Mouse (Mus musculus): ENCODE measurements at regions not wholly inside any gene's neighbourhood (a gene's known extent, or its start where the extent isn't known, plus 50 kb on each side); places are given as distances from the start of the nearest gene placed in this dataset.
A peak's percentile ranks its signal among the peaks of the same experiment; 100 is the strongest.
"Not testable (repeated sequence)": the region's sequence is repeated elsewhere in the genome, so short reads cannot be mapped to it uniquely, and the experiment has no call there.

DNA sequence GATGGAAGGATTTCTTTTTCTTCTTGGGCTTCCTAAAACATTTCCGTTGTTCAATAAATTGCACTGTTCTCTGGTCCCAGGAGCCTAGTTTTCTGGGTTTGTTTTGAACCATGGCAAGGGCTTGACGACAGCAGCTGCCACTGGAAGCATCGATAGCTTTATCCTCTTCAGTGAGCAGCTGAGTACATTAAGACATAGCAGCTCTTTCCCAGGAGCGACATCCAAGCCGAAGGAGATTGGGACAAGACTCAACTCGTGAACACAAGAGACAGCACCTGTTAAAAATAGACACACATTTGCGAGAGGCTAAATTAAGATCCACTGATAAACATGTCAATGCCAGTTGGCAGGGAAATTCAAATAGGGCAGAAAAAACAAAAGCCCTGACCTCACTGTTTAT lies 194.7 kb upstream of the Rhobtb1 start:
- DNase-seq (ENCODE audit: low read depth, low spot score) = no peak

DNA sequence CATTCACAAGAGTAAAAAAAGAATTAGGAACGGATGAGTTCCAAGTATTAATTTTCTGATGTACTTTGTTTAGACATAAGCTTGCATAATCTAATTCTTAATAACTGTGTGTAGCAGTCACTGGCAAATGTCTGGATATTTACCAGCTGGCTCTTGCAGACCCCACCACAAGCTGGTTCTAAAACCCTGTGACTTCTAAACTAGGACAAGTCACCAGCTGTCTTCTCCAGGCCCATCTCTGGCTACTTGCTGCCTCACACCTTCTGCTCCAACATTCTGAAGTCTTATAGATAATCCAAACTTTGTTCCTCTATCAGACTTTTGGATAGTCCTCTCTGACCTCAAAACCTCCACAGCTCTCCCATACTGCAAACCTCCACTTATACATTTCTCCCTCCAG lies 189.9 kb upstream of the Rhobtb1 start:
- no peak for DNase-seq (ENCODE audit: low read depth, low spot score)

DNA sequence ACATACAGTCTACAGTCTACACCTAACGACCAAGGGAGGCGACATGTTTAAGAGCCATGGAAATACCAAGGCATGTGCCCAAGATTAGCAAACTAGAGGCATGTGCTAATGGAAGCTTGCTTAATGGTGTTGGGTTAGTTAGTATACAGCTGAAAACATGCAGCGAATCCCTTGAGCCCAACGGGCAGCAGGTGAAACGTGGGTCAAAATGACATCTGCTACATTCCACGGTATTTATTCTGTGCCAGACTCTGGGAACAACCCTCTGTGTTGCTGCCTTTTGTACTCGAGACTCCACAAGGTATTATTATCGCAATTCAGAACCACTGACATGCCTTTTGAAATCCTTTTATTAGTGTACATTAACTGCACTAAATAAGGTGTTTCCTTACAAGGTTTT lies 188.1 kb upstream of the Rhobtb1 start:
- DNase-seq (ENCODE audit: low read depth, low spot score) = no peak

GRCm38 (mm10) chr10:68965271-68965670 lies 186.0 kb upstream of the Rhobtb1 start:
- DNase-seq (ENCODE audit: low read depth, low spot score) = no peak

DNA sequence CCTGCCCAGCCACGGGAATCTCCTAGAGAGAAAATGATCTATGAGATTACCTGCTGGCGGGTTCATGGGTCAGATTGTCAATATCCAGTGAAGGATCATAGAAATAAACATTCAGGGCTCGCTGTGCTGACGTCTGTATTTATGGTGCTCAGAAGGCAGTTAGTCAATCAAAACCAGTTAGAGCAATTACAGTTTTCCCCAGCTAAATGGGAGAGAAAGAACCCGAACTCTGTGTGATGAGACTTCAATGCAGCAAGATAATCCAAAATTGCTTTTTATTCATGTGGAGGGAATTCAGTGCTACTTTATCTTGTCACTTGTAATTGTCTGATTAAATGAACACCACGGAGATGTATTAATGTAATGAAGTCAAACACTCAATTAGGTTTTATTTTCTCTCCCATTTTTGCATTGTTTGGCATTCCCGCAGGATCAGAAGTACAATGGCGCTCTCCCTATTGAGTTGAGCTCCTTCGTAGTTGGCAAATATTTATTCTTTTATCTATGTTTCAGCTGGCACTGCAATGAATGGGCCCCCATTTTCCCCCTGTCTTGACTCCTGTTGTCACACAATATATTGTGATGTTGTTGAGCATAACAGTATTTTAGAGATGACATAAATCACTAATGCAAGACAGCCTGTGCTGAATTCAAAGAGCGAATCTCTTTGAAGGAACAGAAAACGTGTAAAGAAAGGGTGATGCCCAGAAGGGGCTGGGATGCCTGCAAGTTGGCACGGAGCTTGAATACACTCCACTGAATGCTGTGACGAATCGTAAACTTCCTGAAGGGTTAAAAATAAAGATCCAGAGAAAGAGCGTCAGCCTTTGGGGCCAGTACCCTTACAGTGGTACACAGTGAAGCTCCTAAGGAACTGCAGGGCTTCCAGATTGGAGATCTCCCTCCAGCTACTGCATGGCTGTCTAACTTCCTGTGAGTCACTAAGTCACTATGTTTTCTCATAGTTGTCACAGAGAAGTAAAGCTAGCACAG lies 183.0 kb upstream of the Rhobtb1 start:
- no peak for DNase-seq (ENCODE audit: low read depth, low spot score)

- no peak for DNase-seq (ENCODE audit: low read depth, low spot score)
Measured at GRCm38 (mm10) chr10:68970521-68970920, 180.7 kb upstream of the Rhobtb1 start.

DNA sequence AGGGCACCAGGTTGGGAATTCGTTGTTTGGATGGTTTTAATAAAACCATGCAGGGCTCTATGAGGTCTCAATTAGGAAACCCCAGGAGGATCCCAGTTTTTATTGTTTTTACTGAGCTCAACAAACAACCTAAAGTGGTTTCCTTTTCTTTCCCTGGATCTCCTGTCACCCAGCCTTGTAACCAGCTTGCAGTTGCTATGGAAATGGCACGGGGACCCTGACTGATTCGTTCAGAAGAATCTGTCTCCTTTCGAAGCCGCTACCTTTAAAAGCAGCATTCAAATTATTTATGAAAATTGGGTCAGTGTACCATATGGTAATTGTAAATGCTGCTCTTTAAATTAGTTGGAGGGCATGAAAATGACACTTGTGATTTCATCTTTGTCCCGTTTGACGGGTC lies 176.5 kb upstream of the Rhobtb1 start:
- DNase-seq (ENCODE audit: low read depth, low spot score) = no peak

GRCm38 (mm10) chr10:68976443-68977025 lies 174.7 kb upstream of the Rhobtb1 start:
- DNase-seq (ENCODE audit: low read depth, low spot score) = no peak

DNA sequence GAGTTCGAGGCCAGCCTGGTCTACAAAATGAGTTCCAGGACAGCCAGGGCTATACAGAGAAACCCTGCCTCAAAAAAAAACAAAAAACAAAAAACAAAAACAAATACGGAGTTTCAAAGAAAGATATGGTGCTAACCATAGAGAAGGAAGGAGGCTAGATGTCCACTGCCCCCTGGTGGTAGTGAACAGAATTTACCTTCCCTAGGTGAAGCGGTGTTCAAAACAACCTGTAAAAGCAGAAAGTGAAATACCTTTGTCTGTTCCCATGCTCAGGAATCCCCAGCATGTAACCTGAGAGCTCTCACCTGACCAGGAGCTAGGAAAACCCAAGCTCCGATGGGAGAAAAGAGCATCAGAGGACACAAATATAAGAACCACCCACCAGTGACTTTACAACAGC lies 173.1 kb upstream of the Rhobtb1 start:
- DNase-seq (ENCODE audit: low read depth, low spot score) = no peak

DNA sequence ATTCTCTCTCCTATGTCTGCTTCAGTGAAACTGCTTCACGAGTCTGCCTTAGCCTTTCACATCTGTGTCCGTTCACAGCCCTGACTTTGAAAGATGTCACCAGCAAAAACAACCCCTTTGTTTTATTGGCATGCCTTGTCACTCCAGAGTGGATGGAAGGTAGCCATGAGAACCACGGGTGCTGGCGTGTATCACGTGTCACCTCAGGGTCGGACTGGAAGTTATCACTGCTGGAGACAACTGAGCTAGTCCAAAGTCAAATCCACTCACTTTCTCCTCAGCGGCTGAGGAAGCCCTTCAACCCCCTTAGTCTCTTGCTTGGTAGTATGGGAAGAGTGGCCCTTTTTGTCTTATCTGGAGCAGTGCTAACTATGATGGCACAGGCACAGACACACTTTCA lies 171.3 kb upstream of the Rhobtb1 start:
- no peak for DNase-seq (ENCODE audit: low read depth, low spot score)

DNA sequence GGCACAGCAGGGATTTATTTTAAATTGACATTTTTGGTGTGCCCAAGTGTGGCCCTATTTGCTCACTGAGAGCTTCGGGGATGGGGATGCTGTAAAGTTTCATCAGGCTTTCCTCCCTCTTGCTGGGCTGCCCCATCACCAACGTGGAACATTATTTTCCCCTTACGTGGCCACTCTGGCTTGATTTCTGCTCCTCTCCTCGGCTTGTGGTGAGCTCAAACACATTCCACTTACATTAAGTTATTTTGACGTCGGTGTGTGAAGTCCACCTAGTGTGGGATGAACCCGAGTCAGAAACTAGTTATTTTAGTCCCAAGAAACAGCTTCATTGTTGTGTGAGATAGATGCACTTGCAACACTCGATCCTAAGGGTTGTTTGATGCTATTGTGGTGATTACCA lies 168.9 kb upstream of the Rhobtb1 start:
- no peak for DNase-seq (ENCODE audit: low read depth, low spot score)

GRCm38 (mm10) chr10:68990584-68990983 lies 160.7 kb upstream of the Rhobtb1 start:
- no peak for DNase-seq (ENCODE audit: low read depth, low spot score)

- no peak for DNase-seq (ENCODE audit: low read depth, low spot score)
Measured at GRCm38 (mm10) chr10:68999610-69000009, 151.6 kb upstream of the Rhobtb1 start.

- no peak for DNase-seq (ENCODE audit: low read depth, low spot score)
Measured at GRCm38 (mm10) chr10:69001654-69002435, 149.4 kb upstream of the Rhobtb1 start.

DNA sequence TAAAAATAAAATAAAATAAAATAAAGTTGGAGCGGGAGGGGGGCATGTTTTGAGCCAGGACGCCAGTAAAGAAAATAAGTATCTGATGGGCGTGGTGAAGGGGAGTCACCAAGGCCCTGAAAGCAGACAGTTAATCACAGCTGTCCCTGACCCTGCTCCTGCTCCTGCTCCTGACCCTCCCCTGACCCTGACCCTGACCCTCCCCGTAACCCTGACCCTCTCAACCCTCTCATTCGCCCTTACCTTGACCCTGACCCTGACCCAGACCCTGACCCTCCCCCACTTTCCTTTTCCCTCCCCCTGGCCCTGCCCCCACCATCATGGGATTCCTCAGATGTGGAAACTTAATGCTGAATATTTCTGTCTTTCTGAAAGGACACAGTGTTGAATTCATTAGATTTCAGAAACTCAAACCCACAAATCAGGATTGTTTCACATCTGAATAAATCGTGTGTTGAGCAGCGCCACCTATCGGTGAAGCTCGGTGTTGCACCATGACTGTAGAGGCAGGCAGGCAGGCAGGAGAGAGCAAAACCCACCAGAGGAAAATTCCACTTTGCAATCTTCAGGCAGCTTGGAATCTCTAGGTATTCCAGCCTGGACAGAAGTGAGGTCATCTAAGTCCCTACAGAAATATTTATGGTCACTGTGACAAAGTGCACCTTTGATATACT lies 145.9 kb upstream of the Rhobtb1 start:
- DNase-seq (ENCODE audit: low read depth, low spot score) = peak; percentile 16

DNA sequence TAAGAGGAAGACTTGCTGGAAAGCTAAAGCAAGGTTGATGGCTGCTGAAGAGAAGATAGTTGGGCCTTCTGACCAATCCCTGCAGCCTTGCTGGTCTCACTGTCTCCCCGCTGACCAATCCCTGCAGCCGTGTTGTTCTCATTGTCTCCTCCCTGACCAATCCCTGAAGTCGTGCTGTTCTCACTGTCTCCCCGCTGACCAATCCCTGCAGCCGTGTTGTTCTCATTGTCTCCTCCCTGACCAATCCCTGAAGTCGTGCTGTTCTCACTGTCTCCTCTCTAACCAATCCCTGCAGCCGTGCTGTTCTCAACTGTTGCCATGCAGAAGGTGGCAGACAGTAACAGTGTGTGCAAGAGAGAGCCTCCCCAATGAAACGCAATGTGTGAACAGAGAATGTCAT lies 142.6 kb upstream of the Rhobtb1 start:
- DNase-seq (ENCODE audit: low read depth, low spot score) = peak; percentile 4

DNA sequence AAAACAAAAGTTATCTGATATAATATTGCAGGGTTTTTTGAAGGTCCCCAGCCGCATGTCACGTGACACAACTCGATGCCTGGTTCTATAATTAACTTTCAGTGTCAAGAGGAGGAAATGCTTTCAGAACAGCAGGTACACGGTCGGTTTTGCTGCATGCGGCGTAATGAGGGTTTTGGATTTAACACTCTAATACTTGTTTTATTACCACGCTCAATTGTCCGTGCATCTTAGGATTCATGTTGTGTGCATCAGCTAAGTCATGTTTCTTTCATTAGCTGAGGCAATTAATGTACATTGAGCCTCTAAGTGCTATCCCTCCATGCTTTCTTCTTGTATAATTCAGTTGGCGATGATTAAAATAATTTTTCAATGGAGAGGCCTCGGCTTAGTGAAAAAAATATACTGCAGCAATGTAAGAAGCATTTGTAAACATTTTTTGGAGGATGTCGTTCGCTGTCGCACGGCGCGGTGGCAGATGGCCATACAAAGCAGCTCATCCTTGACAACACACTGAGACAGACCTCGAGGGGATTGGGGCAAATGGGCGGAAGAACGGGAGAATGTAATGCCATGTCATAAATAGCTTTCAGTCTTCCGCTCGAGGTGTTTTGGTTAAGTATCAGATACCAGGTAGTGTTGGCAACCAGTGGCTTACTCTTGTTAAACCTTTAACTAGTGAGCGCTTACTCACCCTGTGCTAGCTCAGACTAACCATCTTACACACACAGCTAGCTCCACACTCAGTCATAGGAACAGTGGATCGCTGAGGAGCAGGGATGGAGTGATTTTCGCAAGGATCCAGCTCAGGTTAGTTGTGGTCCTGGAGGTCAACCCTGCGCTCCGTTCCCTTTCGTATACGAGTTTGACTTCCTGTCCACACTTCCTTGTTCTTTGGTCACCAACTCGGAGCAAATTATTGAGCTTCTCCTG lies 130.2 kb upstream of the Rhobtb1 start:
- DNase-seq (ENCODE audit: low read depth, low spot score) = no peak

- DNase-seq (ENCODE audit: low read depth, low spot score) = no peak
Measured at GRCm38 (mm10) chr10:69033410-69033809, 117.8 kb upstream of the Rhobtb1 start.

DNA sequence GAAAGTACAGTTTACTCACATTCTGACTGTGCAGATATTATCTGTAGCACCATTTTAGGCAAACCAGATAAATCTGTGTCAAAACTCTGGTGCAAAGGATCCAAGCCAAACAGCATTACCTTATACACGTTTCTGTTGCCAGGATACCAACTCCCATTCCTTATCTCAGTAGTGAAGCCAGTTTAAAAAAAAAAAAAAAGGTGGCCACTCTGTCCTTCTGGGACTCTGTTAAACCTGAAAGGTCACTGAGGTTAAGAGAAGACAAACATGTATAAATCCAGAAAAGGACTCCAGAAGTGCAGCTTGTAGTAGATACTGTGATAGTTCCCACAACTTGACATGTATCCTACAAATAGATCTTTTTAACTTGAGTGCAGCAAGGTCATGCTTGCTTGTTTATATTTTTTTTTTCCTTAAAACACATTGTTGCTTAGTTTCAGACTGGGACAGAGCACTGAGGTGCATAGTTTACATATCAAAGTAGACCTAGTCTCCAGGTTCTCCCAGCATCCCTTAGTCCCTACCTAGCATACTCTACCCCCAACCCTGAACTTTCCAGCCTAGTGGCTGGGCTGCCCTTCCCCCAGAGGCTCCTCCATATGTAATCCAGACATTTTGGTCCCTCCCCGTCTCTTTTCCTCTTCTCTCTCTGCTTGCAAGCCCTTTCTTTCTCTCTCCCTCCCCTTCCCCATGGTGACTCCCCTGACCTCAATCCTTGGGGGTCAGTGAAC lies 116.7 kb upstream of the Rhobtb1 start:
- no peak for DNase-seq (ENCODE audit: low read depth, low spot score)

DNA sequence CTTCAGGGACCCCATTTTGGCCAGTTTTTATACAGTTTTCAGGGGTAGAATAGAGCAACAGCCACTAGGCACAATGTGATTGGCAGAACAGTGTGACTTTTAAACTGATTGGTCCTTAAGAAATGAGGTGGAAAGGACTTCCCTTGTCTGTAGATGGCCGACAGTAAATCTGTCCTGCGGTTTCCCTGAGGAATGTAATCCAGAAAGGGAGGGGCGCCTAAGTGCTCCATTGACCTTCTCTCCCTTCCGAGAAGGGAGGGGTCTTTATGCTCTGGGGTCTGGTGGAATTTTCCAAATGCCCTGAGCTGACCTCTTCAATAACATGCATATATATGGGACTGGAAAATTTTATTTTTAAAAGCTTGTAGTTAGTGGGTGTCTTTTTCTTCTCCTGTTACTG lies 115.7 kb upstream of the Rhobtb1 start:
- not testable (repeated sequence) for DNase-seq (ENCODE audit: low read depth, low spot score)
